Mouse (Mus musculus) gastrocnemius, adult 2 months (tissue): Measurements from ENCODE around the gene Ppox. TPM values are rescaled to one million over a fixed set of nuclear protein-coding genes. Genes with fewer than 3 reads are reported as not detected.

Source experiments
- DNase-seq: peaks from one replicate; pipeline ENCODE4 v3.0.0; 2022
- H3K27ac ChIP-seq: fragments of 200-600 bp; 2 replicates; pipeline ENCODE4 v1.8.1; 2022; ENCODE audit warnings: mild to moderate bottlenecking
- H3K4me3 ChIP-seq: fragments of 200-600 bp; 2 replicates; pipeline ENCODE4 v1.8.1; 2022; ENCODE audit warnings: mild to moderate bottlenecking, moderate library complexity
- CTCF ChIP-seq: fragments of 200-600 bp; IDR thresholded peaks from 2 replicates; pipeline ENCODE4 v1.8.1; 2022; ENCODE audit warnings: antibody characterized with exemption, mild to moderate bottlenecking, moderate library complexity
- intact Hi-C: fragments of 180-260 bp; cut with DNase I; formaldehyde crosslinking; loops from one replicate; pipeline ENCODE4 v1.15.1; 2025
- total RNA-seq, 2 experiments: library from RNA; stranded (reverse); gene quantifications; 2 replicates each; pipeline ENCODE4 v1.2.3; 2021

The Ppox gene
- total RNA-seq, 2 experiments from 2014 or later: 7.9 to 8.6 TPM

- intact Hi-C loops: no loop called here
- Histone ChIP-seq H3K27ac (no peak overlapping the region), H3K4me3 (peak overlapping the region; percentile 35)
- no peak for TF ChIP-seq CTCF
- no peak for DNase-seq
Observed at GRCm38 (mm10) chr1:171231844-171232243, 49.1 kb downstream of the Ppox start.

DNA sequence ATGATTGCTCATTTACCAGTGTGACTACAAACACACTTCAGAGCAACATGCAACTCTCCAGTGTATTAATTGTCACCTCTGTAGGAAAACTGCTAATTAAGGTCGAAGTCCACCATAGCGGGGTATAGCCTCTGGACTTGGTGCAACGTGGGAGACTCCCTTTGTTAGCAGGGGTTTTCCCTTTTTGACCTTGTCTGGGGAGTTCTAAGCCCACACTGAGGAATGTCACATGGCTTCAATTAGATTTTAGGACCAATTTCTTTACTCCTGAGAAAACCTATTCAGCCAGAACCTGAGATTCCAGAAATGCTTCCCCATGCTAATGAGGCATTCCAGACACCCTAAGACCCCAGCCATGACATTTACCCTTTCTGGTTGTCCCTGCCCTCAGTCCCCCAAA is 50.8 kb downstream of the Ppox start:
- no peak for TF ChIP-seq CTCF

DNA sequence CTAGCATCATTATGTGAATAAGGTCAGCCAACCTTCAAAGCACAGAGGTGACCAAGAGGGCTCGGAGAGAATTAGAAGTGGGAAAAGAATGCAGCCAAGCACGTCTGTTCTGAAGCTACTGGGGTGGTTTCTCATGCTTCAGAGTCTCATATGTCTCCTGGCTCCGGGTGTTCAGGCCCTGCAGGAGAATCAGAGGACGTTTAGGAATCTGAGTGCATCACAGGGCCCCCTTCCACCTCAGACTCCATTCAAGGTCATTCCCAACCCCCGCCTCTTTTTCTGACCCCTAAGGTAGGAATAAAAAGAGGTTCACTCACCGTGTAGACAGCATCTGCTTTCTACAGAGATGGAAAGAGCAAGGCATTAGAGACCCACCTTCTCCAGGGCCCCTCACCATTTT is 51.2 kb downstream of the Ppox start:
- Histone ChIP-seq H3K27ac (no peak overlapping the region), H3K4me3 (no peak overlapping the region)
- DNase-seq: no peak
- TF ChIP-seq CTCF: no peak
- intact Hi-C loops: no loop called here

More for the DNA sequence above, 50.8 kb downstream of the Ppox start:
- intact Hi-C loops: no loop called here
- Histone ChIP-seq H3K27ac (no peak overlapping the region), H3K4me3 (no peak overlapping the region)
- no peak for DNase-seq

- H3K4me3 ChIP-seq: no peak overlapping the region
- TF ChIP-seq CTCF: no peak
- intact Hi-C loops: no loop called here
- no peak overlapping the region for H3K27ac ChIP-seq
- no peak for DNase-seq
Observed at GRCm38 (mm10) chr1:171227879-171228278, 53.1 kb downstream of the Ppox start.

- TF ChIP-seq CTCF: no peak
- DNase-seq: no peak
- intact Hi-C loops: no loop called here
- no peak overlapping the region for H3K27ac ChIP-seq
- H3K4me3 ChIP-seq: no peak overlapping the region
Observed at GRCm38 (mm10) chr1:171226780-171227179, 54.2 kb downstream of the Ppox start.

Other genes starting within 250 kb of the Ppox start
- gene Fcgr3, start 216.3 kb downstream of the Ppox start, total RNA-seq: 1 to 10 TPM; 1.8 to 4.3 TPM
- 1 to 10 TPM in 1 of 2 experiments, under 1 TPM in 1; 0.75 to 1.8 TPM for gene Cfap126, start 167.3 kb downstream of the Ppox start, total RNA-seq
- gene Sdhc, start 130.6 kb downstream of the Ppox start, total RNA-seq: 100 to 1,000 TPM; 635 to 909 TPM
- gene Mpz, start 130.5 kb downstream of the Ppox start, total RNA-seq: 10 to 100 TPM; 24.7 to 27.7 TPM
- gene Pcp4l1, start 84.9 kb downstream of the Ppox start, total RNA-seq: 10 to 100 TPM; 58.3 to 75.0 TPM
- not detected for gene Nr1i3, start 67.2 kb downstream of the Ppox start, total RNA-seq
- 10 to 100 TPM; 43.2 to 56.3 TPM for gene Tomm40l, start 58.7 kb downstream of the Ppox start, total RNA-seq
- under 1 TPM in 1 of 2 experiments, not detected in 1; 0.59 TPM for gene Apoa2, start 56.1 kb downstream of the Ppox start, total RNA-seq
- 1 to 10 TPM; 2.5 to 6.1 TPM for gene Fcer1g, start 46.8 kb downstream of the Ppox start, total RNA-seq
- gene Adamts4, start 30.8 kb downstream of the Ppox start, total RNA-seq: under 1 TPM; 0.15 to 0.73 TPM
- gene Ndufs2, start 29.8 kb downstream of the Ppox start, total RNA-seq: 1,000 to 10,000 TPM; 1,014 to 1,063 TPM
- gene B4galt3, start 10.9 kb downstream of the Ppox start, total RNA-seq: 10 to 100 TPM; 12.1 to 12.5 TPM
- 10 to 100 TPM; 15.8 to 18.7 TPM for gene Usp21, start 6.8 kb upstream of the Ppox start, total RNA-seq
- gene Ufc1, start 13.8 kb upstream of the Ppox start, total RNA-seq: 10 to 100 TPM; 84.3 to 93.2 TPM
- gene Dedd, start 48.0 kb upstream of the Ppox start, total RNA-seq: 10 to 100 TPM; 32.4 to 35.5 TPM
- 10 to 100 TPM; 29.4 to 30.4 TPM for gene Nit1, start 64.5 kb upstream of the Ppox start, total RNA-seq
- gene Pfdn2, start 64.5 kb upstream of the Ppox start, total RNA-seq: 100 to 1,000 TPM in 1 of 2 experiments, 10 to 100 TPM in 1; 93.2 to 101 TPM
- not detected for gene Klhdc9, start 79.6 kb upstream of the Ppox start, total RNA-seq
- under 1 TPM in 1 of 2 experiments, not detected in 1; 0.06 TPM for gene Nectin4, start 88.9 kb upstream of the Ppox start, total RNA-seq
- under 1 TPM; 0.38 to 0.73 TPM for gene Arhgap30, start 107.8 kb upstream of the Ppox start, total RNA-seq
- gene Usf1, start 130.1 kb upstream of the Ppox start, total RNA-seq: 10 to 100 TPM; 29.9 to 36.8 TPM
- under 1 TPM; 0.84 to 0.92 TPM for gene Tstd1, start 137.7 kb upstream of the Ppox start, total RNA-seq
- gene F11r, start 156.3 kb upstream of the Ppox start, total RNA-seq: 1 to 10 TPM; 4.2 to 6.0 TPM
- 1 to 10 TPM; 1.3 to 1.7 TPM for gene Alyref2, start 222.3 kb upstream of the Ppox start, total RNA-seq